Mouse (Mus musculus) heart, postnatal 0 days (tissue): Measurements from ENCODE around the gene Atp8b4. TPM values are rescaled to one million over a fixed set of nuclear protein-coding genes. Genes with fewer than 3 reads are reported as not detected.
A peak's percentile ranks its signal among the peaks of the same experiment; 100 is the strongest.

Source experiments
- ATAC-seq: fragments of 200-750 bp; cut with Nextera tagmentation; 2 replicates; pipeline ENCODE4 v1.8.0; 2017; ENCODE audit warnings: low read depth, moderate number of reproducible peaks, moderate library complexity; ENCODE audit not compliant: insufficient read depth
- DNase-seq: peaks from one replicate; pipeline ENCODE4 v3.0.0-alpha.2; 2016; ENCODE audit warnings: low spot score
- H3K27ac ChIP-seq: fragments of 300-500 bp; sonication (generic); 2 replicates; pipeline ENCODE4 v1.5.1; 2014; ENCODE audit warnings: low read depth, mild to moderate bottlenecking
- H3K27me3 ChIP-seq: fragments of 300-500 bp; sonication (generic); 2 replicates; pipeline ENCODE4 v1.6.1; 2014; ENCODE audit warnings: low read length, mixed read lengths; ENCODE audit not compliant: control insufficient read depth, insufficient read depth
- H3K36me3 ChIP-seq: fragments of 300-500 bp; sonication (generic); replicated peaks from 2 replicates; pipeline ENCODE4 v1.6.1; 2014; ENCODE audit warnings: low read length, mixed read lengths; ENCODE audit not compliant: control insufficient read depth, insufficient read depth
- H3K4me1 ChIP-seq: fragments of 300-500 bp; sonication (generic); 2 replicates; pipeline ENCODE4 v1.6.1; 2014; ENCODE audit warnings: antibody characterized with exemption; ENCODE audit not compliant: control insufficient read depth, insufficient read depth
- H3K4me2 ChIP-seq: fragments of 300-500 bp; sonication (generic); 2 replicates; pipeline ENCODE4 v1.6.1; 2014; ENCODE audit warnings: low read depth, mild to moderate bottlenecking, low read length, moderate library complexity
- H3K4me3 ChIP-seq: fragments of 300-500 bp; sonication (generic); 2 replicates; pipeline ENCODE4 v1.5.1; 2014; ENCODE audit warnings: low read depth, low read length
- H3K9ac ChIP-seq: fragments of 300-500 bp; sonication (generic); replicated peaks from 2 replicates; pipeline ENCODE4 v1.6.1; 2014; ENCODE audit warnings: low read depth, low read length, mixed read lengths
- H3K9me3 ChIP-seq: fragments of 300-500 bp; sonication (generic); replicated peaks from 2 replicates; pipeline ENCODE4 v1.6.1; 2016; ENCODE audit warnings: low read length; ENCODE audit not compliant: control insufficient read depth
- CTCF ChIP-seq: IDR thresholded peaks from 2 replicates; pipeline ENCODE4 v1.5.1; 2016; ENCODE audit warnings: antibody characterized with exemption, control low read depth, low read depth
- EP300 ChIP-seq: IDR thresholded peaks from 2 replicates; pipeline ENCODE4 v1.6.1; 2016; ENCODE audit warnings: antibody characterized with exemption, low read depth
- WGBS: fragments of 180-500 bp; shearing (Covaris S2); extraction: QIAGEN DNeasy Blood & Tissue Kit; methylation state at CpG from one replicate; pipeline ENCODE4 v1.1.7; 2014; 5-methylcytosine and 5-hydroxymethylcytosine counted together
- polyA plus RNA-seq: library from polyadenylated mRNA; unstranded; fragments of >200 nt; fragmentation: Nextera tagmentation; extraction: Ambion mirVana; gene quantifications from 2 replicates; pipeline ENCODE4 v1.2.1, GENCODE M21; 2015
- total RNA-seq: library from RNA; depleted of rRNA; stranded (reverse); fragments of >200 nt; gene quantifications from 2 replicates; pipeline ENCODE4 v1.2.3, GENCODE M21; 2014; ENCODE audit warnings: low replicate concordance

Atp8b4 gene
- total and polyA plus RNA-seq, 2 experiments from 2014 or later: 0.27 TPM; not detected in 1

DNA sequence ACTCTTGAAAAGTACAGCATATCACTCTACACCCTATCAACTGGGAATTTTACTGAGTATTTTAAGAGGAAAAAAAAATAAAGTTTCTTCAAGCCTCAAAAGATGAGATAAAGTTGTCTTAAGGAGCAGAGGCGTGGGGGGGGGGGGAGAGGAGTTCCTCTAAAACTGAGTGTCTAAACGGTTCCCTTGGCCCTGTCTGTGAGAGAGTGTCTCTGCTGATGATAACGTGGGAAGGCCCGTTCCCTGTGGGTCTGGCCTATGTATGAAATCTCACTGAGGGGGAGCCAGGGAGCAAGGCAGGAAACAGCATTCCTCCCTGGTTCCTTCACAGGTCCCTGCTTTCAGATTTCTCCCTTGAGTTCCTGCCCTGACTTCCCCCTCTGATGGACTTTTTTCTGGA lies 130.7 kb downstream of the Atp8b4 start:
- H3K4me2 ChIP-seq: no peak overlapping the region
- H3K9me3 ChIP-seq: no peaks in the 10 kb centered on the region
- no peak overlapping the region for H3K27ac ChIP-seq
- H3K36me3 ChIP-seq: no peaks in the 10 kb centered on the region
- no peak overlapping the region for H3K4me3 ChIP-seq
- H3K9ac ChIP-seq: no peak overlapping the region
- H3K4me1 ChIP-seq: no peaks in the 10 kb centered on the region
- no peak for ATAC-seq
- TF ChIP-seq CTCF: no peak
- no peak for TF ChIP-seq EP300
- DNase-seq: no peak
- no peaks in the 10 kb centered on the region for H3K27me3 ChIP-seq
- 25% methylated on average over 4 of the region's 4 CpGs for whole genome bisulfite sequencing

DNA sequence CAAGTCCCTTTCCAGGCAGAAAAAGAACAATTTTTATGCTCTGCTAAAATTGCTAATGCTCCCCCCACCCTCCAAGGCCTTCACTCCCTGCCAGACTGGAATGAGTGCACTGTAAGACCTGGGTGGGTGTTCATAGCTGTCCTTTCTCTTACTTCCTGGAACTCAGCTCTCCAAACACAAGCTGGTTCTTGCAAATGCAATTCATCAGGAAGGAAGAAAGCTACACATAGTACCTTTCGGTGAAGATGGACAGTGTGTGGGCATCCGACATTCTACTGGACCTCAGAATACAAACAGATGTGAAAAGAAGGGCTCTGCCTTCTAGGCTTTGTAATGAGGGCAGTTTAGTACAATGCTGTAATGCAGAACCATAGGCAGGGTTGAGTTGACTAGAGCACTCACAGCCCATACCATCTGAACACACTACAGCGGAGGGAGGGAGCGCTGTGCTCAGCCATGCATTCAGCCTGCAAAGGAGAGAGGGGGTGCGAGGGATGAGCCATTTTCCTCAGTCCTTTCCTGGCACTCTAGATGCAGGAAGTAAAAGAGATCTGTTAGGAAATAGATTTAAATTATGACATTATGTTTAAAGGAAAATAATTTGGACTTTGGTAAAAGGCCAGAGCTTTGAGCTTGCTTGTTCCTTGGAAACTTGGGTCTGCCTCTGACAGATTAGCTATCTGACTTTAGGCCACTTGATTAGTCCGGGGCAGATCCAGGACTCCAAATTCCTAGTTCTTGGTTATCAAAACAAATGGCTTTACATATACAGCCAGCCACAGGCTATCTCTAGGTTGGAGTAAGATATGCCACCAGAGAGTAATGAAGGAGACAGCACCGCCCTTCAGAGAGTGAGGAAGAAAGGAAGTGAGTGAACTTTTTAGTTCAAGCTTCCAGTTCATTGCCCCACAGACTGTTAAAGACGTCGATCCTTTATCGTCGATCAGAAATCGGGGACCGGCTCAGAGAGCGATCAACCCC lies 136.4 kb downstream of the Atp8b4 start:
- ATAC-seq (no peak), DNase-seq (no peak)
- H3K27ac ChIP-seq: peak overlapping the region; percentile 31; the same call in 1 of the 2 replicates
- no peaks in the 10 kb centered on the region for H3K9me3 ChIP-seq
- no peaks in the 10 kb centered on the region for H3K4me1 ChIP-seq
- no peaks in the 10 kb centered on the region for H3K36me3 ChIP-seq
- no peak overlapping the region for H3K9ac ChIP-seq
- H3K27me3 ChIP-seq: no peaks in the 10 kb centered on the region
- no peak overlapping the region for H3K4me3 ChIP-seq
- TF ChIP-seq CTCF: no peak
- TF ChIP-seq EP300: no peak
- H3K4me2 ChIP-seq: no peak overlapping the region
- 67% methylated on average over 14 of the region's 14 CpGs for WGBS

DNA sequence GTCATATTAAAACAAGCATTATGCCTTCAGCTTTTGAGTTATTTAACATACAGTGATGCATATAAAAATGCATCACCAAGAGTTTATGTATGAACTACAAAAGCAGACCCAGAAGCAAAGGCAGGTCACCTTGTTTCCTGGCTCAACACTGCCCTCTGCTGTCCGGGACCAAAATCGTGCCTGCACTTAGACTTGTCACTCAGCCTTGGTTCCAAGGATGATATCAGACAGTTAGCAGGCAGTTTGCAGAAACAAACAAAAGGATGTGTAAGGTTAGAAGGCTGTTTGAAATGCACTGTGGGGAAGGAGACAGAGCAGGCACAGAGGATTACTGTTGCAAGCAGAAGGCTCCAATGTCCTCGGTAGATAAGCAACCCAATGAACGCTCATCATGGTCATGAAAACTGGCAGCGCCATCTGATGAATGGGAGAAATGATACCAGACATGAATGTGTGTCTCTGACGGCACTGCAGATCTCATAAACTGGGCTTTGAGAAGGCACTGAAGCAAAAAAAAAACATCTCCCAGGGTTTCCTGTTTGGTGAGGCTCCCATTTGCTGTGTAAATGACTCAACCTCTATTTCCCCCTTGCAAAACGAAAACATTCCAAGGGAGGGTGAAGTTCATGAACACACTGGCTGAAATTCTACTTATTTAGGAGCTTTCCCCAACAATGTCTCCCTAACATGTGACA lies 137.3 kb downstream of the Atp8b4 start:
- no peaks in the 10 kb centered on the region for H3K4me1 ChIP-seq
- WGBS: 30% methylated on average over 7 of the region's 7 CpGs
- ATAC-seq: peak; percentile 55; the same call in 1 of the 2 replicates
- no peaks in the 10 kb centered on the region for H3K27me3 ChIP-seq
- no peak overlapping the region for H3K4me2 ChIP-seq
- H3K9ac ChIP-seq: no peak overlapping the region
- peak; percentile 51 for DNase-seq
- H3K27ac ChIP-seq: peak overlapping the region; percentile 31; the same call in 1 of the 2 replicates
- H3K9me3 ChIP-seq: no peaks in the 10 kb centered on the region
- no peaks in the 10 kb centered on the region for H3K36me3 ChIP-seq
- no peak overlapping the region for H3K4me3 ChIP-seq
- TF ChIP-seq CTCF: peak; percentile 95
- TF ChIP-seq EP300: no peak

DNA sequence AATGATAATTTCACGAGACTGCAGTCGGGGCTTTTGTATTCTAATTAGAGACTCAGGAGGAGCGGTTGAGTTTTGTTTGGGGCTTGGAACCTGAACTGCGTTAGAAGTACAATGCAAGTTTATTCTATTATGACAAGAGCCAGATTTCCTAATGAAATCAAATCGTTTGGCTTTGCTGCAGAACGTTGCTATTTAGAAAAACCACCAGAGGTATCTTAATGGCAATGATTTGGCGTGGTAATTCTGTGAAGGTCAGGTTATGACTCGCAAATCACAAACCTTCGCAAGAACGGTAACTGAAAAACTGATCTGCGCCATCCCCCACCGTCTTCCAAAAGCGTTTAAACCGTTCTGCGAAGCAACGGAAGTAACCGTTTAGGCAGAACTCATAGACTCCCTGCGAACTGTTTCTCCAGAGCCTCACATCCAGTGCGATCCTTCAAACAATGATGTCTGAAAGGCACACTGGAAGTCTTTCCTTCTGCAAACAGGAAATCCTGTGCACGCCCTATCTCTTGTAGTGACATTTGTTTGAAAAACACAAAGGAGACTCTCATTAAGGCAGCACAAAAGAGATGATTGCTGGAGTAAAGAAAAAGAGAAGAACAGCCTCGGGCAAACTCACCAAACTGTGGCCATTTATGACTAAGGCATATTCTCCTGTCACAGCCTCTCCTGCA lies 139.2 kb downstream of the Atp8b4 start:
- Histone ChIP-seq H3K27me3 (no peaks in the 10 kb centered on the region), H3K36me3 (no peaks in the 10 kb centered on the region), H3K4me1 (no peaks in the 10 kb centered on the region), H3K9ac (no peak overlapping the region), H3K27ac (peak overlapping the region; percentile 39), H3K4me2 (peak overlapping the region; percentile 14), H3K4me3 (no peak overlapping the region), H3K9me3 (no peaks in the 10 kb centered on the region)
- ATAC-seq (no peak), DNase-seq (peak; percentile 34)
- TF ChIP-seq CTCF (no peak), EP300 (no peak)
- WGBS: 63% methylated on average over 21 of the region's 21 CpGs

DNA sequence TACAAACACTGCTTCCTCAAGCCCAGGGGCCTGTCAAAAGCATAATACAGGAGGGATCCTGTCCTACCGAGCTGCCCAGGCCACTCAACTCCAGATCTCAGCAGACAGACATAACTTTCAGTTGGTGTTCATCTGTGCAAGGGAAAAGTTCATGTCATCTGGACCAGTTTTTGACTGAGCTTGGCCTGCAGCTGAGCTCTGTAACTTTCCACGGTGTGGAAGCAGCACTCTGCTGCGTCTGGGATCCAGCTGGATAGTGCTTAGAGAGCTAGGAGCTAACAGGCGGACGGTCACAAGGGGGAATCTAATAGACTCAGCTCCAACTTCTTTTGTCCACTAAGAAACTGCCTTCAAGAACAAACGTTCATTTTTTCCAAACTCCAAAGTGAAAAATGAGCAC lies 139.8 kb downstream of the Atp8b4 start:
- Histone ChIP-seq H3K4me2 (0 out of 2 replicates have a peak overlapping the region, but pooled peaks have one; percentile 14), H3K27me3 (no peaks in the 10 kb centered on the region), H3K4me3 (no peak overlapping the region), H3K9ac (no peak overlapping the region), H3K36me3 (no peaks in the 10 kb centered on the region), H3K4me1 (no peaks in the 10 kb centered on the region), H3K27ac (peak overlapping the region; percentile 39; the same call in 1 of the 2 replicates), H3K9me3 (no peaks in the 10 kb centered on the region)
- TF ChIP-seq EP300: no peak
- no peak for TF ChIP-seq CTCF
- ATAC-seq: no peak
- peak; percentile 24 for DNase-seq
- WGBS: 51% methylated on average over 6 of the region's 6 CpGs
